Mouse (Mus musculus): Measurements from ENCODE around the gene Esp4. TPM values are rescaled to one million over a fixed set of nuclear protein-coding genes. Genes with fewer than 3 reads are reported as not detected.
"Not testable (repeated sequence)": the region's sequence is repeated elsewhere in the genome, so short reads cannot be mapped to it uniquely, and the experiment has no call there.

Gene Esp4
- not detected in 2 replicates for polyA plus RNA-seq (2014; fragmentation: Nextera tagmentation; extraction: Ambion mirVana)

DNA sequence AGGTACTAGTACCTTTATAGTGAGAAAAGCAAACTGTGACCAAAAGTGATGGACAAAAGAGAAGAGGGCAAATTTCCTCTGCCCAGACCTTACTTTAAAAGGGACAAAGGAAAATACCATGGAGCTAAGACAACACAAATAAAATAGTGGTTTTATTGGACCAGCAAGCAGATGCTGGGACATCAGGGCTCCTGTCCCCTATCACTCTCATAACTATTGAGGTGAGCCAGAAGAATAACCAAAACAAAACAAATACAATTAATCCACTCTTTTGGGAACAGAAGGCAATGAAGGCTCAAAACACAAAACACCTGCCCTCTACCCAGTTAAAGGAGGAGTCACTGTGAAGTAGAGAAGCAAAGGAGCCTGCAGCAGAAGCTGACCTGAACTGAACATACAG lies at the start of gene Esp4:
Esp4 (plus strand) TSS at position 301 of the 400 bp plus-strand sequence.
- H3K36me3 ChIP-seq (replicated peaks; ENCODE audit: control insufficient read depth, insufficient read depth, low read depth, low read length): no peaks in the 10 kb centered on the region
- no peaks in the 10 kb centered on the region for H3K4me1 ChIP-seq (ENCODE audit: control insufficient read depth, insufficient read depth, low read length)
- H3K9ac ChIP-seq (replicated peaks; ENCODE audit: low read length): no peak within 1 kb of the TSS
- H3K9me3 ChIP-seq (replicated peaks; ENCODE audit: control insufficient read depth, low read length): no peaks in the 10 kb centered on the region
- no peak for ATAC-seq (replicated peaks; ENCODE audit: insufficient number of reproducible peaks, low FRiP score, low TSS enrichment, low read depth)
- DNase-seq (ENCODE audit: low spot score): no peak
- no peaks in the 10 kb centered on the region for H3K27me3 ChIP-seq (ENCODE audit: control insufficient read depth, insufficient read depth, low read length)
- no peak within 1 kb of the TSS for H3K4me3 ChIP-seq (ENCODE audit: low read depth, low read length)
- no peak within 1 kb of the TSS for H3K27ac ChIP-seq (replicated peaks; ENCODE audit: low read depth, low read length)
- H3K4me2 ChIP-seq (ENCODE audit: low read depth, low read length): no peak within 1 kb of the TSS

DNA sequence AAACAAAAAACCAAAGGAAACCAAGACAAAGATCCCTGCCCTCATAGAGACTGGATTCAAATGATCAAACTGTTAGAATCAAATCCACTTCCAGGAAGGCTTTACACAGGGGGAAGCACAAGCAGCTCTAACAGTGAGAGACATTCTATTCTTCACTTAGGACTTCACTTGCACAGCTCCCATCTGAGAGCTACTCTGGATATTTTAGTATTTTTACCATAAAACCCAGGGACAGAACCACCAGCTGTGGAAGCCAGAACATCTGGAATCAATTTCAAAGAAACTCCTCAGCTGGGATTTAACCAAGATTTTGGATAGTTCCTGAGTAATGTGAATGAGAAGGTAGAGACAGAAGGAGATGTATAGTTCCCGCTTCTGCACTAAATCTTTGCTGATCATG lies 44.9 kb upstream of the Esp4 start:
- no peak overlapping the region for H3K4me2 ChIP-seq (ENCODE audit: low read depth, low read length)
- no peak overlapping the region for H3K27ac ChIP-seq (replicated peaks; ENCODE audit: low read depth, low read length)
- DNase-seq (ENCODE audit: low spot score) (peak; percentile 55), ATAC-seq (replicated peaks; ENCODE audit: insufficient number of reproducible peaks, low FRiP score, low TSS enrichment, low read depth) (no peak)
- no peak overlapping the region for H3K4me3 ChIP-seq (ENCODE audit: low read depth, low read length)
- 59% methylated on average over 1 of the region's 1 CpGs for WGBS
- no peaks in the 10 kb centered on the region for H3K4me1 ChIP-seq (ENCODE audit: control insufficient read depth, insufficient read depth, low read length)
- H3K27me3 ChIP-seq (ENCODE audit: control insufficient read depth, insufficient read depth, low read length): no peaks in the 10 kb centered on the region
- no peaks in the 10 kb centered on the region for H3K9me3 ChIP-seq (replicated peaks; ENCODE audit: control insufficient read depth, low read length)
- no peaks in the 10 kb centered on the region for H3K36me3 ChIP-seq (replicated peaks; ENCODE audit: control insufficient read depth, insufficient read depth, low read depth, low read length)
- no peak overlapping the region for H3K9ac ChIP-seq (replicated peaks; ENCODE audit: low read length)

DNA sequence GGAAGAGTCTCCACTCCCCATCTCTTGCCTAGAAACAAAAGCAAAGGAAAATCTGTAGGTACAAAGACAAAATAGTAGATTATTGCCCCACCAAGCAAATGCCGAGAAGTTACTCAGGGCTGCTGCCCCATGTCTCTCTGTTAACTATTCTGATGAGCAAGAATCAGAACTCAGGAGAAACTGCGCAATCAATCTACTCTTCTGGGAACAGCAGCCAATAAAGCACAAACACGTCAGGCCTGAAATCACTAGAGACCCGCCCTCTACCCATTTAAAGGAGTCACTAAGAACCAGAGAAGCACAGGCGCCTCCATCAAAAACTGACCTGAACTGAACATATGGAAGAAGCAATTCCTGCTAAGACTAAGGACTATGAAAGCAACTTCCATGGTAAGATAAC lies 37.2 kb upstream of the Esp4 start, which contains the start of gene Esp6:
Esp6 (plus strand) TSS at position 301 of the 400 bp plus-strand sequence.
- Histone ChIP-seq H3K27me3 (ENCODE audit: control insufficient read depth, insufficient read depth, low read length) (no peaks in the 10 kb centered on the region), H3K9me3 (replicated peaks; ENCODE audit: control insufficient read depth, low read length) (no peaks in the 10 kb centered on the region), H3K27ac (replicated peaks; ENCODE audit: low read depth, low read length) (no peak within 1 kb of the TSS), H3K36me3 (replicated peaks; ENCODE audit: control insufficient read depth, insufficient read depth, low read depth, low read length) (no peaks in the 10 kb centered on the region), H3K4me1 (ENCODE audit: control insufficient read depth, insufficient read depth, low read length) (no peaks in the 10 kb centered on the region), H3K9ac (replicated peaks; ENCODE audit: low read length) (no peak within 1 kb of the TSS), H3K4me3 (ENCODE audit: low read depth, low read length) (no peak within 1 kb of the TSS), H3K4me2 (ENCODE audit: low read depth, low read length) (no peak within 1 kb of the TSS)
- 89% methylated on average over 5 of the region's 5 CpGs for WGBS
- DNase-seq (ENCODE audit: low spot score): no peak
- ATAC-seq (replicated peaks; ENCODE audit: insufficient number of reproducible peaks, low FRiP score, low TSS enrichment, low read depth): no peak

GRCm38 (mm10) chr17:40583906-40584305 lies 14.5 kb upstream of the Esp4 start:
- 35% methylated on average over 6 of the region's 6 CpGs for WGBS

GRCm38 (mm10) chr17:40591297-40591696 lies 7.1 kb upstream of the Esp4 start:
- Histone ChIP-seq H3K27me3 (ENCODE audit: control insufficient read depth, insufficient read depth, low read length) (no peaks in the 10 kb centered on the region), H3K9ac (replicated peaks; ENCODE audit: low read length) (no peak overlapping the region), H3K4me3 (ENCODE audit: low read depth, low read length) (no peak overlapping the region), H3K36me3 (replicated peaks; ENCODE audit: control insufficient read depth, insufficient read depth, low read depth, low read length) (no peaks in the 10 kb centered on the region), H3K9me3 (replicated peaks; ENCODE audit: control insufficient read depth, low read length) (no peaks in the 10 kb centered on the region), H3K4me2 (ENCODE audit: low read depth, low read length) (no peak overlapping the region), H3K4me1 (ENCODE audit: control insufficient read depth, insufficient read depth, low read length) (no peaks in the 10 kb centered on the region), H3K27ac (replicated peaks; ENCODE audit: low read depth, low read length) (no peak overlapping the region)
- ATAC-seq (replicated peaks; ENCODE audit: insufficient number of reproducible peaks, low FRiP score, low TSS enrichment, low read depth) (no peak), DNase-seq (ENCODE audit: low spot score) (no peak)

More at GRCm38 (mm10) chr17:40583906-40584305, 14.5 kb upstream of the Esp4 start:
- not testable (repeated sequence) for H3K27ac ChIP-seq (replicated peaks; ENCODE audit: low read depth, low read length); H3K4me3 ChIP-seq (ENCODE audit: low read depth, low read length); H3K4me1 ChIP-seq (ENCODE audit: control insufficient read depth, insufficient read depth, low read length); H3K36me3 ChIP-seq (replicated peaks; ENCODE audit: control insufficient read depth, insufficient read depth, low read depth, low read length); ATAC-seq (replicated peaks; ENCODE audit: insufficient number of reproducible peaks, low FRiP score, low TSS enrichment, low read depth); H3K4me2 ChIP-seq (ENCODE audit: low read depth, low read length); DNase-seq (ENCODE audit: low spot score); H3K9ac ChIP-seq (replicated peaks; ENCODE audit: low read length); H3K27me3 ChIP-seq (ENCODE audit: control insufficient read depth, insufficient read depth, low read length); H3K9me3 ChIP-seq (replicated peaks; ENCODE audit: control insufficient read depth, low read length)

GRCm38 (mm10) chr17:40631775-40632174 lies 33.4 kb downstream of the Esp4 start, which contains the start of gene Esp3:
Gene Esp3, plus strand, starts transcription at chr17:40632075.
- DNase-seq (ENCODE audit: low spot score); ATAC-seq (replicated peaks; ENCODE audit: insufficient number of reproducible peaks, low FRiP score, low TSS enrichment, low read depth); H3K4me2 ChIP-seq (ENCODE audit: low read depth, low read length); H3K27me3 ChIP-seq (ENCODE audit: control insufficient read depth, insufficient read depth, low read length); H3K9me3 ChIP-seq (replicated peaks; ENCODE audit: control insufficient read depth, low read length); H3K4me1 ChIP-seq (ENCODE audit: control insufficient read depth, insufficient read depth, low read length); H3K27ac ChIP-seq (replicated peaks; ENCODE audit: low read depth, low read length); H3K4me3 ChIP-seq (ENCODE audit: low read depth, low read length); H3K9ac ChIP-seq (replicated peaks; ENCODE audit: low read length); H3K36me3 ChIP-seq (replicated peaks; ENCODE audit: control insufficient read depth, insufficient read depth, low read depth, low read length): not testable (repeated sequence)
- WGBS: 91% methylated on average over 1 of the region's 1 CpGs

Other genes starting within 250 kb of the Esp4 start
- not detected in 2 replicates for gene Esp8, start 78.6 kb upstream of the Esp4 start, polyA plus RNA-seq (2014; fragmentation: Nextera tagmentation; extraction: Ambion mirVana)
- gene Esp6, start 37.1 kb upstream of the Esp4 start, polyA plus RNA-seq (2014; fragmentation: Nextera tagmentation; extraction: Ambion mirVana): not detected in 2 replicates
- gene Esp3, start 33.5 kb downstream of the Esp4 start, polyA plus RNA-seq (2014; fragmentation: Nextera tagmentation; extraction: Ambion mirVana): not detected in 2 replicates
- gene Esp1, start 128.5 kb downstream of the Esp4 start, polyA plus RNA-seq (2014; fragmentation: Nextera tagmentation; extraction: Ambion mirVana): not detected in 2 replicates
- gene Crisp2, start 208.4 kb downstream of the Esp4 start, polyA plus RNA-seq (2014; fragmentation: Nextera tagmentation; extraction: Ambion mirVana): not detected in 2 replicates
- 6.5 and 6.7 TPM in 2 replicates for gene Rhag, start 212.5 kb downstream of the Esp4 start, polyA plus RNA-seq (2014; fragmentation: Nextera tagmentation; extraction: Ambion mirVana)